Mouse (Mus musculus) small intestine, adult 2 months (tissue): ENCODE measurements around the gene Xrcc1. TPM values are rescaled to one million over a fixed set of nuclear protein-coding genes. Genes with fewer than 3 reads are reported as not detected.

ENCODE experiments used
- H3K27ac ChIP-seq: fragments of 200-500 bp; 2 replicates; pipeline ENCODE4 v1.5.1; 2012; ENCODE audit warnings: low read depth, low read length, control low read depth, inconsistent platforms; ENCODE audit not compliant: insufficient read depth
- H3K27me3 ChIP-seq: fragments of 200-500 bp; 2 replicates; pipeline ENCODE4 v1.6.1; 2012; ENCODE audit warnings: mild to moderate bottlenecking, moderate library complexity, low read length, inconsistent platforms; ENCODE audit not compliant: control insufficient read depth, insufficient read depth
- H3K36me3 ChIP-seq: fragments of 200-500 bp; 2 replicates; pipeline ENCODE4 v1.6.1; 2012; ENCODE audit warnings: mild to moderate bottlenecking, low read length, control low read depth, inconsistent platforms; ENCODE audit not compliant: control insufficient read depth, insufficient read depth
- H3K4me1 ChIP-seq: fragments of 200-500 bp; 2 replicates; pipeline ENCODE4 v1.6.1; 2012; ENCODE audit warnings: low read length, inconsistent platforms, mixed read lengths; ENCODE audit not compliant: control insufficient read depth, insufficient read depth, insufficient read length
- H3K4me3 ChIP-seq: fragments of 200-500 bp; 2 replicates; pipeline ENCODE4 v1.5.1; 2012; ENCODE audit warnings: low read depth, mild to moderate bottlenecking, control low read depth, inconsistent platforms, low read length, moderate library complexity
- CTCF ChIP-seq: fragments of 200-500 bp; IDR thresholded peaks from 2 replicates; pipeline ENCODE4 v1.5.1; 2012; ENCODE audit warnings: low read depth, mild to moderate bottlenecking, control low read depth, inconsistent platforms, low read length, moderate library complexity, mixed read lengths; ENCODE audit not compliant: insufficient replicate concordance, insufficient read length; ENCODE audit errors: extremely low read depth
- POLR2A ChIP-seq: fragments of 200-500 bp; IDR thresholded peaks from 2 replicates; pipeline ENCODE4 v1.6.1; 2012; ENCODE audit warnings: low read depth, mild to moderate bottlenecking, control low read depth, inconsistent platforms, low read length, moderate library complexity
- WGBS: fragments of 180-500 bp; shearing (Covaris S2); methylation state at CpG from one replicate; pipeline ENCODE4 v1.1.7; 2018; 5-methylcytosine and 5-hydroxymethylcytosine counted together
- polyA plus RNA-seq: library from polyadenylated mRNA; depleted of rRNA; stranded (reverse); fragments of >200 nt; gene quantifications from 2 replicates; pipeline ENCODE4 v1.2.3, GENCODE M21; 2012

Gene Xrcc1
- polyA plus RNA-seq, 1 experiment, result 24.7 TPM

- TF ChIP-seq POLR2A (no peak), CTCF (no peak)
- Histone ChIP-seq H3K4me1 (peaks cover 9% of the 10 kb centered on the region), H3K27me3 (no peaks in the 10 kb centered on the region), H3K27ac (no peak overlapping the region), H3K36me3 (peaks cover 2% of the 10 kb centered on the region; the same call in 1 of the 2 replicates), H3K4me3 (no peak overlapping the region)
- WGBS, result 42% methylated on average over 12 of the region's 12 CpGs
Observed at GRCm38 (mm10) chr7:24574224-24574796, 28.2 kb downstream of the Xrcc1 start.

- 92% methylated on average over 10 of the region's 10 CpGs for WGBS
- Histone ChIP-seq H3K36me3 (no peaks in the 10 kb centered on the region), H3K4me3 (no peak overlapping the region), H3K27me3 (no peaks in the 10 kb centered on the region), H3K4me1 (peaks cover 9% of the 10 kb centered on the region), H3K27ac (no peak overlapping the region)
- TF ChIP-seq CTCF (no peak), POLR2A (no peak)
Observed at GRCm38 (mm10) chr7:24577811-24578210, 31.7 kb downstream of the Xrcc1 start.

GRCm38 (mm10) chr7:24584876-24585275, 38.8 kb downstream of the Xrcc1 start:
- H3K27me3 ChIP-seq, result no peaks in the 10 kb centered on the region
- no peak overlapping the region for H3K4me3 ChIP-seq
- no peak for TF ChIP-seq POLR2A
- TF ChIP-seq CTCF, result no peak
- H3K36me3 ChIP-seq, result no peaks in the 10 kb centered on the region
- WGBS, result 91% methylated on average over 6 of the region's 6 CpGs
- peaks cover 15% of the 10 kb centered on the region for H3K4me1 ChIP-seq
- no peak overlapping the region for H3K27ac ChIP-seq

- TF ChIP-seq CTCF (no peak), POLR2A (no peak)
- H3K36me3 ChIP-seq, result no peaks in the 10 kb centered on the region
- no peak overlapping the region for H3K4me3 ChIP-seq
- no peak overlapping the region for H3K27ac ChIP-seq
- no peaks in the 10 kb centered on the region for H3K27me3 ChIP-seq
- H3K4me1 ChIP-seq, result peaks cover 15% of the 10 kb centered on the region
- WGBS, result 67% methylated on average over 16 of the region's 16 CpGs
Observed at GRCm38 (mm10) chr7:24585995-24586394, 39.9 kb downstream of the Xrcc1 start.

GRCm38 (mm10) chr7:24586828-24587227, 40.7 kb downstream of the Xrcc1 start:
- no peak for TF ChIP-seq CTCF
- TF ChIP-seq POLR2A, result no peak
- H3K4me1 ChIP-seq, result peaks cover 20% of the 10 kb centered on the region
- H3K27me3 ChIP-seq, result no peaks in the 10 kb centered on the region
- no peaks in the 10 kb centered on the region for H3K36me3 ChIP-seq
- H3K27ac ChIP-seq, result no peak overlapping the region
- 8% methylated on average over 8 of the region's 8 CpGs for WGBS
- no peak overlapping the region for H3K4me3 ChIP-seq

GRCm38 (mm10) chr7:24587330-24588105, 41.4 kb downstream of the Xrcc1 start, which contains the start of the genes Ethe1 and Zfp575:
Ethe1 (plus strand) TSS chr7:24587543.
Zfp575 (minus strand) TSS chr7:24587641.
- TF ChIP-seq POLR2A, result no peak
- TF ChIP-seq CTCF, result no peak
- H3K4me3 ChIP-seq, result peak within 1 kb of the TSS; percentile 54
- H3K36me3 ChIP-seq, result no peaks in the 10 kb centered on the region
- H3K27ac ChIP-seq, result peak within 1 kb of the TSS; percentile 69
- WGBS, result 15% methylated on average over 30 of the region's 30 CpGs
- H3K27me3 ChIP-seq, result no peaks in the 10 kb centered on the region
- H3K4me1 ChIP-seq, result peaks cover 26% of the 10 kb centered on the region

GRCm38 (mm10) chr7:24588336-24588735, 42.2 kb downstream of the Xrcc1 start:
- WGBS, result 15% methylated on average over 13 of the region's 13 CpGs
- no peak for TF ChIP-seq CTCF
- TF ChIP-seq POLR2A, result no peak
- H3K4me1 ChIP-seq, result peaks cover 26% of the 10 kb centered on the region
- no peaks in the 10 kb centered on the region for H3K27me3 ChIP-seq
- H3K27ac ChIP-seq, result peak overlapping the region; percentile 69
- no peak overlapping the region for H3K4me3 ChIP-seq
- no peaks in the 10 kb centered on the region for H3K36me3 ChIP-seq
